Mouse (Mus musculus): Measurements from ENCODE around the gene Cds2.
"Not testable (repeated sequence)": the region's sequence is repeated elsewhere in the genome, so short reads cannot be mapped to it uniquely, and the experiment has no call there.

Cds2 gene

DNA sequence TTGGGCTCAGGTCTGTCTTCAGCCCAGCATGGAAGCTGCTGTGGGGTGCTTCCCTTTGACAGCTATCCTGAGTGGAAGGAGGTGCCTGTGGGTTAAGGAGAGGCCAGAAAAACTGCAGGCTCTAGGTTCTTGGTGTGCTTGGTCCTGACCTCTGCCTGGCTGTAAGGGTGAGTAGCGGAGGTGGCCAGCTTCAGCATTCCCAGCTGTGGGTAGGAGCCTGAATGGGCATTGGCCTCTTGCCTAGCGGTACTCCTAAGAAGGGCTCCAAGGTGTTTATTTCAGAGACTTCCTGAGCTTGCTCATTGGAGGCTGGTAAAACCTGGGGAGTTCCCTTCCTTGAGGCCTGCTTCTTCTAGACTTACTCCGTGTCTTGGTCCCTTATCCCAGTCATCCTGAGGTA lies 28.3 kb downstream of the Cds2 start:
- DNase-seq (ENCODE audit: low spot score): no peak

DNA sequence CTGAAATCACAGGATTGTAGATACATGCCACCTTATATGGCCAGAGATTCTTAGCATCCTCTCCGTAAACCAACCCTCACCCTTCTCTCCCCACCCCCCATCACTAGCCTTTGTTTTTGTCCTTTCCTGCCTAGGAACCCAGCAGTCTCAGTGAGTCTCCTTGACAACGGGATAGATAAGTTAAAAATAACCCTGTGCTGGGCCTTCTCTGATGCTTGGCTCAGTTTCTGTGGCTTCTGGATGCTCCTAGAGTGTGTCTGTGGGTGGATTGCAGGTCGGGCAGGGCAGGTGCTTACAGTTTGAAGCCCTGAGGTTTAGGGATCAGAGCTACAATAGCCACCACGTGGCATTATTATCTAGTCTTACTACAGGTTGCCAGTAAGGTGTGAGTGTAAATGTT lies 29.1 kb downstream of the Cds2 start:
- DNase-seq (ENCODE audit: low spot score): peak; percentile 54

DNA sequence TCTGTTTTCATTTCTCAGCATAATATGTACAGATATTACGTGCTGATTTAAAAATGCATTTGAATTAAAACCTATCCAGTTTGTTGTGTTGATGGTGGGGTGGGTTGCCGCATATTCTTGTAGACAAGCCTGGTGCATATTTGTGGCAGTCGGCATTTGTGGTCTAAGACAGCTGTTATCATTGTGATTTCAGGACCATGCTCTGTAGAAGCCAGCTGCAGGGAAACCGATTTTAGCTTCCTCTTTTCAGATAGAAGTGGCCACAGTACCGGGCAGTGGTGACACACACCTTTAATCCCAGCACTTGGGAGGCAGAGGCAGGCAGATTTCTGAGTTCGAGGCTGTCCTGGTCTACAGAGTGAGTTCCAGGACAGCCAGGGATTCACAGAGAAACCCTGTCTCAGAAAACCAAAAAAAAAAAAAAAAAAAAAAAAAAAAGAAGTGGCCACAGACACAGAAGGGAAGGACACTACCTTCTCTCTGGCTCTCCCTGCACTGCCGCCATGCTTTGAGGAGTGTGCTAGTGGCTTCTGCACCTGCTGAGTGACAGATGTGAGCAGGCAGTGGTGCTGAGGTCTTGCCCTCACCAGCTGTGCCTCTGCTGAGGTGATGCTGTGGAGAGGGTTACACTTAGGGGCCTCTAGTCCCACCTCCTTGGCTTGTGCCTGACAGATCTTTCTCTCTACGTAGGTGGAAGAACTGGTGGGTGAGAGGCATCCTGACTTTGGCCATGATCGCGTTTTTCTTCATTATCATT lies 30.9 kb downstream of the Cds2 start:
- no peak for DNase-seq (ENCODE audit: low spot score)

DNA sequence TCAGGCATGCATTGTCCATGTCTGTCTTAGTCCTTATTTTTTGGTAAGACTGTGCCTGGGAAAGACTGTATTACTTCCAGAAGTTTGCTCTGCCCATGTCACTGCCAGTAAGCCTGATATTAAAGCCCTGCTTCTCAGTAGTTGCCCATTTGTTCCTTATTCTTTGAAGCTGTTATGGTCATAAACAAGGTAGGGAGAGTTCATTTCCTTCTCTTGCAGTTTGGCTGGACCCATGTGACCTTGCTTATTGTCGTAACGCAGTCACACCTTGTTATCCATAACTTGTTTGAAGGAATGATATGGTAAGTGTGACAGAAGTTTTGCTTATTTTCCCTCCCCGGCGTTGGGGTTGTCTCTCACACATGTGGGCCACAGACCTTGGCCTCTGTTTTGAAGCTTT lies 35.3 kb downstream of the Cds2 start:
- no peak for DNase-seq (ENCODE audit: low spot score)

DNA sequence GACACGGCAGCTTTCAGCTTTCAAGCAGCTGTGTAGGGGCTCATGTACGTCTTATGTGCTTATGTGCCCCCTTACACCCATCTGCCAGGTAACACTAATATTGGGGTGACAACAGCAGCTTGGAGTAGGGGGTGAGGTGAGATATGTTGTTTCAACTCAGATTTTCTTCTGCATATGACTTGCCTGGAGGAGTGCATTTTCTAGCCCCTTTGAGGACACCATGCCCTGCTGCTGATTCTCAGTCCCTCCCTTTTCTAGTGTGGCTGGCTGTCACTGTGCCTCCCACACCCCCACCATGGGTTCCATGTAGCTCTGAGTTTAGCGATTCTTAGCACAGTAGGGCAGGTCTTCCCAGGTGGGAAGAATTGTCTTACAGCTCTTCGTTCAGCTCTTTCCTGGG lies 38.5 kb downstream of the Cds2 start:
- DNase-seq (ENCODE audit: low spot score): no peak

DNA sequence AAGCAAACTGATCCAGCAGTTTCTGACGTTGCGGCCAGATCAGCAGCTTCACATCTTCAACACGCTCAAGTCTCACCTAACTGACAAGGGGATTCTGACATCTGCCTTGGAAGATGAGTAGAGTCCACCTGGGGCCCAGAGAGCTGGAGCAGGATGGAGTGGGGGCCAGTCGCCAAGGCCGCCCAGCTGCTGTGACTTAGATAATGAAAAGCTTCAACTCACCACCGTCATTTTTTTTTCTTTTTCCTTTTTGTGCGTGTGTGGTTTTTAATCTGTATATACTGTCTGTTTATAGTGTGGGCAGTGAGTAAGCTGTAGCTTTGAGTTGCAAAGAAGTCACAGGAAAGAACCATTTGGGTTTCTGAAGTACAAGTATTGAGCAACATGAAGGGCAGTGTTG lies 42.2 kb downstream of the Cds2 start:
- DNase-seq (ENCODE audit: low spot score): no peak

DNA sequence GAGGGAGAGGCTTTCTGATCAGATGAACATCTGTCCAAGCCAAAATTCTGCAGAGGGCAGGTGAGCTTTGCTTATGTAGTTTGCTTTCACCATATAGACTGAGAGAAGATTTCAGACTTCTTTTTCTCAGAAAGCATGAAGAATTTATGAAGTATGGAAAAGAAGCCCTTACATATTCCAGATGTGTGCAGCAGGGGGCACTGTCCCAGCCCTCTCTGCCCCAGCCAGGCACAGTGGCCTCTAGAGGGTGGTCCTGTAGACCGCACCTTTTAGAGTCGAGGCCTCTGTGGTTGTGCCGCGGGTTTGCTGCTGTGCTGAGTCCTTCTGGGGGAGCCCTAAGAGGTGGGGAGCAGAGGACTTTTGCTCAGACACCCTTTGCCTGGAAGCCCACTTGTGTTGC lies 43.0 kb downstream of the Cds2 start:
- DNase-seq (ENCODE audit: low spot score): no peak

DNA sequence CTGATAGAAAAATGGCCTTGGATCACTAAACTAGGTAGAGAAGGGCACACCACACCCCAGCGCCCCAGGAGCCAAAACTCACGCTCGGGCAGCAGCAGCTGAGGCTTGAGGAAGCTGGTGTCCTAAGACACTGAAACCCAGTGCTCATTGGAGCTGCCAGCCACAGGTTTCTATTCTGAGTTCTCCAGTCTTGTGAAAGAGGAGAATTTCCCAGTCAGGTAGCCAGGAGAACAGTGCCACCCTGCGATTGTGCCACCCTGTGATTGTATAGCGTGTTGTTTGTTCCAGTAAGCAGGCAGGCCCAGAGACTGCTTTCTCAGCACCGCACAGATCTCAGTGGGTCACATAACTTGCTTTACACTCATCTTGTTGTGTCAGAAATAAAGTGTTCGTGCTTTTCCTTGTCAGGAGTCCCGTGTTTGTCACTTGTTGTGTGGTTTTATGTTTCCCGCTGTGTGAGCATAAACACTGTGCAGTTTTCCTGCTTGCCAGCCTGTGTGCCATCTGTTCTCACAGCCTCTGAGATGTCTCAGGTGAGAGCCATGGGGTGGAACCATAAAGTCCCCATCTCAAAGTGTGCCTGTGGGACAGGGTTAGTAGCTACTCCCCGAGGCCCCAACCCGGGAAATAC lies 44.4 kb downstream of the Cds2 start:
- DNase-seq (ENCODE audit: low spot score): no peak

DNA sequence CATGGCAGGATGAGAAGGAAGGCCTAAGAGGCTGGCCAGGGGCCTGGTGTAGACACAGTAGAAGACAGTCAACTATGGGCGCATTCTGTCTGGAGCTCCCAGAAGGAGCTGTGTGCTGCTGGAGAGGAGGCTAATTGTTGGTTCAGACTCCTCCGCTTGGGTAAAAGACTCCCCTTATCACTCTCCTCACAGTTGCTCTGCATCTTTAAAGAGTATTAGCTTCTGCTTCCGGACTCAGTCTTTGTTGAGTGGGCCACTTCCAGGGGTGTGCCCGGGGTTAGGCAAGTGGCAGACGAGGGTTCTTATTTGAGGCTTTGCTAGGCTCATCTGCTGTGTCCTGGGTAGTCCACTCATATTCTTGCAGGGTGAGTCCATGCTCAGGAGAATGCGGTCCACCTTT lies 45.9 kb downstream of the Cds2 start:
- no peak for DNase-seq (ENCODE audit: low spot score)

DNA sequence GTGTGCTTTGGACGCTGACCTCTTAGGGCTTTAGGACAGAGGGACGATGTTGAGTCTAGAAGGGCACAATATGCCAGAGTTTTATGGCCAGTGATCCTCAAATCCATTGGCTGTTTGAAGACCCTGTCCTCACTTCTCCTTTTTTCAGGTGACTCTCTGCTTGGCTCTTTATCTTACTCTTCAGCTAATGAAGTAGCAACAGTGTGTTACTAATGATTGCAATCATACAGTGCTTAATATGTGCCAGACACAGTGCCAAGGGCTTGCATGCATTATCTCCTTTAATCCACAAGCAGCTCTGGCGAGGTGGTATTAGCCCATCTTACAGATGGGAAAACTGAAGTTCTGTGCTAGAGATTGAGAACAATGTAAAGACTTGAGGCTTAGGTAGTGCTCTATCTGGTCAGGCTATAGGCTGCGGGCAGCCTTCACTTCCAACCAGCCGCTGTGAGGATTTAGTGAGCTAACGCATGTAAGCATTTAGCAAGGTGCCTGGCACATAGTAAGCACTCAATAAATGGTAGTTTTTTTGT lies 46.5 kb downstream of the Cds2 start:
- no peak for DNase-seq (ENCODE audit: low spot score)

DNA sequence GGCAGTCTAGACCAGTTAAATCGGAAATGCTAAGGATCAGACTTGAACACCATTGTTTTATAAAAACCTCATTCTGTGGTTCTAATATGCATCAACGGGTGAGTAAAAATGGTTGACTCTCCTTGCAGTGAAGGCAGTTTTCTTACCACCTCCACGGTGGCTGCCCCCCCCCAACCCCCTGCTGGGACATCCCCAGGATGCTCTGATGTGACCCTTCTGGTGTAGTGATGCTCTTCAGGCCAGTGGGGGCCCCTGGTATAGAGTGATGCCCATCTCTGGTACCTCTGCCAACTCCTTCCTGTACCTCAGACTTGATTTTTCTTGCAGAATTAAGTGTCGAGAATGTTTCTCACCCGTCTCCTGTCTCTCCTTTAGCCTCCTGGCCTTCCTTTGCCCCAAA lies 49.7 kb downstream of the Cds2 start:
- DNase-seq (ENCODE audit: low spot score): no peak

DNA sequence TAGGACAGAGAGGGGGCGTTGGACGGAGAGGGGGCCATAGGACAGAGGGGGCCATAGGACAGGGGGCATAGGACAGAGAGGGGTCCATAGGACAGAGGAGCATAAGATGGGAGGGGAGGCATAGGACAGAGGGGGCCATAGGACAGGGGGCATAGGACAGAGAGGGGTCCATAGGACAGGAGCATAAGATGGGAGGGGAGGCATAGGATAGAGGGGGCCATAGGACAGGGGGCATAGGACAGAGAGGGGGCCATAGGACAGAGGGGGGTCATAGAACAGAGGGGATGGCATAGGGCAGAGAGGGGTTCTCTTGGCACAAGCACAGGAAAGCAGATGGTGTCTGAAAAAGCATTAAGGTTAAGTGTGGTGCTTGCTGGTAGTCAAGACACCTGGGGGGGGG lies 50.6 kb downstream of the Cds2 start:
- no peak for DNase-seq (ENCODE audit: low spot score)

DNA sequence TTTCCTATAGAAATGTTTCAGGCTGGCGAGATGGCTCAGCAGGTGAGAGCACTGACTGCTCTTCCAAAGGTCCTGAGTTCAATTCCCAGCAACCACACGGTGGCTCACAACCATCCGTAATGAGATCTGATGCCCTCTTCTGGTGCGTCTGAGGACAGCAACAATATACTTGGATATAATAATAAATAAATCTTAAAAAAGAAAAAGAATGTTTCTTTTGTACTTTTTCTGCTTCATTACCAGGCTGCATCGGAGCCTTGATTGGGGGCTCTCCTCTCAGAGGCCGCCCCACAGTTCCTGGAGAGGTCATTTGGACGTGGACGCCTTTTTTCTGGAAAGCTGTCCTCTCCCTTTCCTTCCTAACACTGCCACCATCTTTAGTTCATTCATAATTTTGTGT lies 51.1 kb downstream of the Cds2 start:
- DNase-seq (ENCODE audit: low spot score): not testable (repeated sequence)

DNA sequence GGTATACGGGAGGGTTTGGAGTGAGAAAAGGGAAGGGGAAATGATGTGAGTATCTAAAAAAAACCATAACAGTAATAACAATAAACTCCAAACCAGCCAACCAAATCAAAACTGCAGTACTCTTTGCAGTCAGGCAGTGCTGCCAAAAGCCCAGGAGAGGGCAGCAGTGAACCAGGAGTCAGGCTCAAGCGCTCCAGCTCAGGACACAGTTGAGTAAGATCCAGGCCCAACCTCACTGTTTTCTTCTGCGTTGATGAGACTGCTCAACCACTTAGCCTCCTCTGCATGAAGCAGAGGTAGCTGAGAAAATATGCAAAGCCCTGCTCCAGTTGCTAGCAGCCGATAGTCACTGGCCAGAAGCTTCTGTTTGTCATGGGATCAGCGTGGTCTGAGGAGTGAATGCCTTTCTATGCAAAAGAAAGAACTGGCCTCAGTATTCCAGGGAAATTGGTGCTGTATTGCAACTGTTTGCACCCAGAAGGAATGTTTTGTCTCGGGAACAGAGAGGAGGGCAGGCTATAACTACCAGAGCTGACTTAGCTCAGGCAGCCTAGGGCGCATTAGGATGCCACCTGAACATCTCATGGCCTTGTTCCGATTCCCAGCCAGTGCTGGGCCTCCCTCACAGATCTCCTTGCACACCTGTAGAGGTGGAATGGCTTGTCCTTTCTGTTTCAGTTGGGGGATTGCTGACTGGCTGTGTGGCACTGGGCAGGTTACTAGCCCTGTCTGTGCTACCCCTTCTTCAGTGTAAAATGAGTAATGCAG lies 53.3 kb downstream of the Cds2 start:
- peak; percentile 77 for DNase-seq (ENCODE audit: low spot score)

DNA sequence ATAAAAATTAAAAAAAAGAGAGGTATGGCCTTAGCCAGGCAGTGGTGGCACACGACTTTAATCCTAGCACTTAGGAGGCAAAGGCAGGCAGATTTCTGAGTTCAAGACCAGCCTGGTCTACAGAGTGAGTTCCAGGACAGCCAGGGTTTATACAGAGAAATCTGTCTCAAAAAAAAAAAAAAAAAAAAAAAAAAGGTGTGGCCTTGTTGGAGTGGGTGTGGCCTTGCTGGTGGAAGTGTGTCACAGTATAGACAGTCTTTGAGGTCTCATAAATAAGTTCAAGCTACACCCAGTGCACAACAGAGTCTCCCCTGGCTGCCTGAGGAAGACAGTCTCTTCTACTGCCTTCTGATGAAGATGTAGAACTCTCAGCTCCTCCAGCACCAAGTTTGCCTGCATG lies 54.2 kb downstream of the Cds2 start:
- DNase-seq (ENCODE audit: low spot score): no peak

DNA sequence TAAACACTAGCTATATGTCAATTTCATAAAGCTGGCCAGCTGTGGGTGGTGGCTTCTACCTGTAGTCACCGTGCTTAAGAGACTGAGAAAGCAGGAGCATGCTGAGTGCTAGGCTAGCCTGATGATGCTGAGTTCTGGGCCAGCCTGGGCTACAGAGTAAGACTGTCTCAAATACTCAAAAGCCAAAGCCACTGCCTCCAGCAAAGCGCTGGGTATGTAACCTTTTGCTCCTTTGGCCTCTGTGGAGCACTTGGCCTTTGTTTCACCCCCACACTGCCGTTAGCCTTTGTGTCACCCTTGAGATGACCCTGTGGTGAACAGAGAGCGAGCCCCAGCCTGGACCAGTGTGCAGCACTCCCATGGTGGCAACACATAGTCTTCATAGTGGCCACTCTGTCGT lies 57.6 kb downstream of the Cds2 start:
- no peak for DNase-seq (ENCODE audit: low spot score)

DNA sequence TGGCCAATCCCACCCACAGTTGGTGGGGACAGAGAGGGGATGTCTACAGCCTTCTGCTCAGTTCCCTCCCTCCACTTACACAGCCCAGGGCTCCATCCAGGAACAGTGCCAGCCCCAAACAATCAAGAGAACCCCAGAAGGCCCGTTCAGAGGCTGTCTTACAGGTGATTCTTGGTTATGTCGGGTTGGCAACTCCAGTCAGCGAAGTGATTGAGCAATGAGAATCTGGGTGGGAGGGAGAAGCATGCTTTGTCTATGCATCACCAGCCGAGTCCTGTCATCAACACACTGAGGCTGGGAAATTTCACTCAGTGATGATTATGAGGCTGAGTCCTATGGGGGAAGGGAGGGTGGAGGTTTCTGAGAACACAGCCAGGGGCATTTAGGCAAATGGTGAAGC lies 60.6 kb downstream of the Cds2 start:
- no peak for DNase-seq (ENCODE audit: low spot score)

DNA sequence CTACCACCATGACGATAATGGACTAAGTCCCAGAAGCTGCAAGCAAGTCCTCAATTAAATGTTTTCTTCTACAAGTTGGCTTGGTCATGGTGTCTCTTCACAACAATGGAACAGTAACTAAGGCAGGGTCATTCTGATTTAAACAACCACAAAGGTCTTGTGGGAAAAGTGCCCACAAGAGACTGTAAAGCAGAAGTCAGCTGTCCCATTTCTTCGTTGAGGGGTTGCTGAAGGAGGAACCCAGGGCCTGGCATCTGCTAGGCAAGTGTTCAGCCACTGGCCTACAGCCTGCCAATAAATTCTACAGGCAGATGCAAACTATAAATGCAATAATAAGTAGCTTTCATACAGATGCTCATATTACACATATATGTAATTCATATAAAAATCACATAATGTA lies 74.3 kb downstream of the Cds2 start:
- no peak for DNase-seq (ENCODE audit: low spot score)

DNA sequence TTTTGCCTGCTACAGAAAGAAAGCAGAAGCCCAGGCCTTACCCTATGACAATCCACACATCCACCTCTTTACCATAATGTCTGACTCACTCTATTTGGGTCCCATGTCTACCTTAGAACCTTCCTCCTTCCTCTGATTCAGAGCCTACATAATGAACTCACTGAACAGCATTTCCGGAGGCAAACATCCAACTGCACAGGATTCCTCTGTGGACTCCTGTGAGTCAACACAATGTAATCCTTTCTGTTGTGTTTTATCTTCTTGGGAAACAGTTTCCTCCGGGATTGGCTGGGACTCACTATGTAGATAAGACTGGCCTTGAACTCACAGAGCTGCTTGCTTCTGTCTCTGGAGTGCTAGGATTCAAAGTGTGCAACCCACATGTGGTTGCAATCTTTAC lies 77.4 kb downstream of the Cds2 start:
- no peak for DNase-seq (ENCODE audit: low spot score)

DNA sequence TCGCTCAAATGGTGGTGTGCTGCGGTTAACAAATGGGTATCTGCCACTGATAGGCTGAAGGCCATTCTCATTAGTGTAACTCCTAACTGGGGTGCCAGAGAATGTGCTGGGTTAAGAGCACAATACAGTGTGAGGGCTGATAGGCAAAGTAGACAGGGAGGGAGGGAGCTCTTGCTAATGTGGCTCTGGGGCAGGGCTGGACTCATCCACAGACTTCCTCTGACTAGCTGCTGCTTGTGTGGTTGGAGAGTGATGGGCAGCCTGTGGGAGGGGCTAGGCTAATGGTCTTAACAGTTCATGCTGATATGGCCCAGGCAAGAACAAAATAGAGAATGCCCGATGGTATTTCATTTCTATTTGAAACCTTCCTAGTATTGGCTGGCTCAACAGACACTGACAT lies 78.3 kb downstream of the Cds2 start:
- DNase-seq (ENCODE audit: low spot score): no peak

DNA sequence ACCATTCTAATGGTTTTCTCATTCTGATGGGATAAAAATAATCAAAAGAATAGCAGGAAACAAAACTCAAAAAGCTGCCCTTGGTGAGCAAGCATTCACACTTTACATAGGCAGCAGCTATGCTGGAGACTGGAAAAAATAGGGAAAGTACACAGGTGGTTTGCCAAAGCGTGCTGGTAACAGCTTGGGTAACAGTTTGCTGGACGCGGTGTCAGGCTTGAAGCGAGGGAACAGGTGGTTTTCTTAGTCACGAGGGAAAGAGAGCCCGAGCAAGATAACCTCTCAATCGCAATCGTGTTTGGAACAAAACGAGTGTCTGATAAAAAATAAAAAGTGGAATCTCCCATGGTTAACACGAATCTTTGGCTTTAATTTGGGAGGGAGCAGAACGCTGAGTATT lies 80.9 kb downstream of the Cds2 start:
- no peak for DNase-seq (ENCODE audit: low spot score)

All from MN1 (cell line).